ENCODE assay signal across 17 mouse cellular contexts in genomic region chr1:195082142-195082541, GRCm38 (mm10).
"Had no signal": no experiment of that assay in that cellular context is flagged by ENCODE, and none has a peak within 500 bp of the region (broad histone marks: within the 10 kb centered on the region; RNA-seq: fewer than 3 reads in every experiment).

No protein-coding gene starts in this region.

- H3K4me1 ChIP-seq: lung, embryonic 15.5 days; megakaryocyte, embryonic 14.5 days; midbrain, embryonic 13.5 days; midbrain, embryonic 15.5 days; neural tube, embryonic 12.5 days; stomach, embryonic 15.5 days had no signal

- H3K36me3 ChIP-seq: lung, embryonic 15.5 days; midbrain, embryonic 13.5 days; midbrain, embryonic 15.5 days; neural tube, embryonic 12.5 days; stomach, embryonic 15.5 days had no signal

- H3K9me3 ChIP-seq: lung, embryonic 15.5 days; megakaryocyte, embryonic 14.5 days; midbrain, embryonic 13.5 days; midbrain, embryonic 15.5 days; neural tube, embryonic 12.5 days; stomach, embryonic 15.5 days had no signal

- H3K27me3 ChIP-seq: lung, embryonic 15.5 days; megakaryocyte, embryonic 14.5 days; midbrain, embryonic 13.5 days; midbrain, embryonic 15.5 days; neural tube, embryonic 12.5 days; stomach, embryonic 15.5 days had no signal

- H3K4me2 ChIP-seq: lung, embryonic 15.5 days; midbrain, embryonic 11.5 days; midbrain, embryonic 13.5 days; midbrain, embryonic 15.5 days; neural tube, embryonic 12.5 days; stomach, embryonic 15.5 days had no signal

- H3K27ac ChIP-seq: lung, embryonic 15.5 days; macrophage; midbrain, embryonic 13.5 days; midbrain, embryonic 15.5 days; neural tube, embryonic 12.5 days; stomach, embryonic 15.5 days; stomach, postnatal 0 days had no signal

- ATAC-seq: lung, postnatal 0 days; midbrain, embryonic 13.5 days; midbrain, embryonic 15.5 days had no signal

- DNase-seq: lung, adult 2 months; lung, postnatal 14 days; lung, postnatal 36 days; right cerebral cortex, postnatal 14 days; thymus, adult 2 months; thymus, postnatal 25 days; thymus, postnatal 4 days had no signal

- H3K9ac ChIP-seq: lung, embryonic 15.5 days; midbrain, embryonic 13.5 days; midbrain, embryonic 15.5 days; neural tube, embryonic 12.5 days; stomach, embryonic 15.5 days had no signal

- H3K4me3 ChIP-seq: lung, embryonic 15.5 days; megakaryocyte, embryonic 14.5 days; midbrain, embryonic 13.5 days; midbrain, embryonic 15.5 days; neural tube, embryonic 12.5 days; stomach, embryonic 15.5 days had no signal
